Mouse (Mus musculus) mature B cell (primary cell): Measurements from ENCODE around the gene Gm45521.

Experiments used
- in situ Hi-C: fragments of 300-500 bp; cut with MboI; formaldehyde crosslinking; loops from 2 replicates; pipeline ENCODE4 v1.14.3; 2019

The Gm45521 gene

DNA sequence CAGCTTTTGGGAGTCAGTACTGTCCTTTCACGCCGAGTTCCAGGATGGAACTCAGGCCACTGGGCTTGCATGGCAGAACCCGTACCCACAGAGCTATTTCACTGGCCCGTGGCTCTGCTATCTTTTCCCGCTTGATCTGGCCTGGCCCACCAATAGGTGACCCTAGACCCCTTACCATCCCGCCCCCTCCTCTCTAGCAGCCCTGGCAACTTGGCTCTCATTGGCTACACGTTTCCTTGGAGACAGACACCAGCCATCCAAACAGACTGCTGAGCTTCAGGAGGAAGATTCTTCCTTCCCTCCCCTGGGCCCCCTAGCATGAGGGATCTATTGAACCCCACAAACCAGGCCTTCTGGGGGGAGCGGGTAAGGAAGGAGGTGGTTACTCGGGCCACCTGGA lies at the start of gene Gm45521:
Gene Gm45521 (plus strand): TSS at position 240 of the 400 bp plus-strand sequence.
- in situ Hi-C loops, result no loop called here

DNA sequence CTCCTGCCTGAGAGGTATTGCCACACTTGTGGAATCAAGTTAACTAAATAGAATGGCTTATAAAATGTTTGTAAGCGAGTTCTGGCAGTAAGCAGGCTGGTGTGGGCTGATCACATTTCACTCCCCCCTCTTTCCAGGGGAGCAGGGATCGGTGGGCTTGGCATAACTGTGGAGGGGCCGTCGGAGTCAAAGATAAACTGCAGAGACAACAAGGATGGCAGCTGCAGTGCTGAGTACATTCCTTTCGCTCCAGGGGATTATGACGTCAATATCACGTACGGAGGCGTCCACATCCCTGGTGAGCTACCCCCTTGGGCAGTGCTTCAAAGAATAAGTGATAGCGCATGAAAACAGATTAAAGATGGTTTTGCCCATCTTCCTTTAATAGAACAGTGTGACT lies 47.6 kb upstream of the Gm45521 start:
- in situ Hi-C loops, result no loop called here

DNA sequence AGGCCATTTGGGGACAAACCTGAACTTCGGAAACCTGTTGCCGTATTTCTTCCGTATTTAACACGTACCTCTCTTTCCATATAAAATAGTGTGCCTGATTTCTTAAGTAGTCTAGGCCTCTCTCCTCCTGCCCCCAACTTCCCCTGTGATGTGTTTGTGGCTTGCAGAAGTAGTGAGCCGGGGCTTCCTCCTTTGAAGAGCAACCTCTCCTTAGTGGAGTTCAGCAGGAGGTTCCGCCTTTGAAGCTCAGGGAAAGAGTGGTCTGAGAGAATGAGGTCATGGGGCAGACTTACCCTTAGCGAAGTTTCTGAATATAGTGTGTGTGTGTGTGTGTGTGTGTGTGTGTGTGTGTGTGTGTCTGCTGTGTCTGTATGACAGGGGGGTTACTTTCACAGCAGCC lies 43.2 kb upstream of the Gm45521 start:
- in situ Hi-C loops, result no loop called here

GRCm38 (mm10) chr14:7914461-7914860 lies 42.6 kb upstream of the Gm45521 start:
- in situ Hi-C loops, result no loop called here

DNA sequence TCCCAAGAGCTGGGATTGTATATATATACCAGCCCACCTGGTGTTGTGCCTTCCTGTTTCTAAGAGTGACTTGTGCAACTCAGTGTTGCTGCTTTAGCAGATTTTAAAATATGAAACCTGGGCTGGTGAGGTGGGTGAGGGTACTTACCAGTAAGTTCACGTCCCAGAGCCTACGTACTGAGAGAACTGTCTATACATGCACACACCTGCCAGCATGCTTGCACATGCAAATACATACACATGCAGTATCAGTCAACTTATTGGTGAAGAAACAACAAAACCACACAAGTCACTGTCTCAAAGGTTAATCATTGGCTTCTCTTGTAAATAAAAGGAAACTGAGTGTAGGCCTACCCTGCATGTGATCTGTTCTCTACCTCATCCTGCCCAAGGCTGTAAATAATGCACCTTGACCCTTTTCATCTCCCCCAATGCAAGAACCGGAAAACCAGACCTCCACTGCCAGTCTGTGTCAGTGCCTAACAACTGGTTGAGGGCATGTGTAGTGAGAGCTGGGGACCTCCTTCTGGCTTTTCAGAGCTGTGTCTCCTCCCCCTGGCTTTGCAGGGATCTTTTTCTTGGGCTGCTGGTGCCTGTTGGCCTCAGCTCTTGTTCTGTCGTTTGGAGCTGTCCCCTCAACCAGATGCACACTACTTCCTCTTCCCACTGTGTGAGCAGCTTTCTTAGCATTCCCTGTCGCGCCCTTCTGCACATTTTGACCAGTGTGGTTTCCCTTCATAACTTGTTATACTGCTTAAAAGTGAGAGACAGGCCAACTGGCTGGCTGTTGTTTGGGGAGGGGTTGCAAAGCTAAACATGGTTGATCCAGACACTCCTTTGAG lies 38.7 kb upstream of the Gm45521 start:
- in situ Hi-C loops, result no loop called here

GRCm38 (mm10) chr14:7919309-7919708 lies 37.8 kb upstream of the Gm45521 start:
- in situ Hi-C loops, result no loop called here

DNA sequence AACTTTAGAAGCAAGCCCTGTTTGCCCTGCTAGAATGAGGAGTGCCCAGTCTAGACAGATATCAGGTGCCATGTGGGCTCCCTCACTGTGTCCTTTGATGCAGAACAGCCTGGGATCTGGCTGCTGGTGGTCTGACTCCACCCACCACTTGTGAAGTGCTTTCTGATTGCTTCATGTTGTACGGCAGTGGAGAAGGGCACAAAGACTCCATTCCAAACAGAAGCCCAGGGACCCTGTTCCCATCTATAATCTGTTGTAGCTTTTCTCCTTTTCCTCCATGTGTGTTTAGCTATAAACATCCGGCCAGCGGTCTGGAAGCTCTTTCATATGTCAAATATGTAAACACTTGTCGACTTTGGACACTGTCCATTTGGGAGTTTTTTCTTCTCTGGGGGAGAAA lies 37.2 kb upstream of the Gm45521 start:
- in situ Hi-C loops, result no loop called here

DNA sequence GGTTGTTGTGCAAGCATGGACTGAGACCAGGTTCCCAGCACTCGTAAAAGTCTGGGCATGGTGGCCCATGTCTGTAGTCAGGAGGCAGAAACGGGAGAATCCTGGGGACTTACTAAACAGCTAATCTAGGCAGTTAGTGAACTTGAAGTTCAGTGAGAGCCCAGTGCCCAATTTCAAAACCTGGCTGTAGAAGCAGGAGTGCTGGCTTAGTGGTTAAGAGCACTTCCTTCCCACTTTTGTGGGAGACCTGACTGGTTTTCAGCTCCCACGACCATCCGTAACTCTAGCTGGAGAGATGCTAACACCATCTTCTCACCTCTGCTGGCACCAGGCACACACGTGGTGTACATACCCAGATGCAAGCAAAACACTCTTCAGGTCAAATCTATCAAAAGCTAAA lies 35.6 kb upstream of the Gm45521 start:
- in situ Hi-C loops, result no loop called here

DNA sequence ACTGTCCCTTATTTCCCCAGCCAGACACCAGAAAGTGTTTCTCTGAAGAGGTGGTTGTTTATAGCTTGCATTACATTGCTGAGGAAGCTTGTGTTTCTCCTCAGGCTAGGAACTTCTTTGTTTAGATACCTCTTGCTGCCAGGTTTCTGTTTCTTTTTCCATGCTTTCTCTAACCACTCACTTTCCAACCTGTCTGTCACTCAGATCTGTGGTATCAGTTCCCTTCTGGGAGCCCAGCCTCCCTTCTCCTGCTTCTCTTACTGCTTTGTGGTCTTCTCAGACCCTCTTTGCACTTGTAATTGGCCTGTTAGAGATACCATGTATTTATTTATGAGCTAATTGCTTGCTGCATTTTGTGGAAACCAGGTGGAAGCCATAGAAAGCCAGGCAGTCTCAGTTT lies 33.5 kb upstream of the Gm45521 start:
- in situ Hi-C loops, result no loop called here

- in situ Hi-C loops, result no loop called here
Observed at GRCm38 (mm10) chr14:7928362-7928761, 28.7 kb upstream of the Gm45521 start.

GRCm38 (mm10) chr14:7929029-7929428 lies 28.1 kb upstream of the Gm45521 start:
- in situ Hi-C loops, result no loop called here

- in situ Hi-C loops, result no loop called here
Observed at GRCm38 (mm10) chr14:7932151-7932550, 24.9 kb upstream of the Gm45521 start.

DNA sequence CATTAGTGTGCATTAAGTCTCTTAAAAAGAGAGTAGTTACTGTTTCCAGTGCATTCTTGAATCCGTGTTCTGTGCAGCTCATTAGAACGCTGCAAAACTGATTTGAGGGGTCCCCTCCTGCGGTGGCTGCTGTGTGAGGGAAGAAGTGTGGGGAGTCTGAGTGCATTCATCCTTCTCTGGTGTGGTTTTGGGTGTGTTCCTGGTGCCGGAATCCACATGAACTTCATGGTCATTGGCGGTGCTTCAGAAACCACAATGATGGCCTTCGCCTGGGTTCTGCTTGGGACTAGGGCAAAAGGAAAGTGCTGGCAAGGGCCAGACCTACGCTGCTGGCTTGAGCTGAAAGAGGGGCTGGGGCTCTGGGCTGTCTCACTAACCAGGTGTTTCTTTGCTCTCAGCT lies 22.9 kb upstream of the Gm45521 start:
- in situ Hi-C loops, result no loop called here

GRCm38 (mm10) chr14:7937052-7937630 lies 19.9 kb upstream of the Gm45521 start:
- in situ Hi-C loops, result no loop called here

- in situ Hi-C loops, result no loop called here
Observed at GRCm38 (mm10) chr14:7938809-7939784, 18.0 kb upstream of the Gm45521 start.

DNA sequence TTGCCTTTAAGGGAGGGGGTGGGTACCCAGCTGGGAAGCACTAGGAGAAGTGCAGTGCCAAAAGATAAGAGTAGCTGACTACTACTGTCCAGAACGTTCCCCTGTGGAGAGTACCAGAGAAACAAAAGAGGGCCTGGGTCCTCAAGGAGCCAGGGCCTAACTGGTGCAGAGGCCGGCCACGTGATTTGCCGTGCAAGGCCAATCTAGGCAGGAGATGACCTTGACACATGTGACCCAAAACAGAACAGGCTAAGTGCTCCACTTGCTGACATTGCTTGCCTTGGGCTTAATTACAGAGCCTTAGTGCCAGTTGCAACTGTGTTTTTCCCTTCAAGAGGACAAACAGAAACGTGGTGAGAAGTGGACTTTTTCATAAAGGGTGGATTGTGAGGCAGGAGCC lies 15.7 kb upstream of the Gm45521 start:
- in situ Hi-C loops, result no loop called here

DNA sequence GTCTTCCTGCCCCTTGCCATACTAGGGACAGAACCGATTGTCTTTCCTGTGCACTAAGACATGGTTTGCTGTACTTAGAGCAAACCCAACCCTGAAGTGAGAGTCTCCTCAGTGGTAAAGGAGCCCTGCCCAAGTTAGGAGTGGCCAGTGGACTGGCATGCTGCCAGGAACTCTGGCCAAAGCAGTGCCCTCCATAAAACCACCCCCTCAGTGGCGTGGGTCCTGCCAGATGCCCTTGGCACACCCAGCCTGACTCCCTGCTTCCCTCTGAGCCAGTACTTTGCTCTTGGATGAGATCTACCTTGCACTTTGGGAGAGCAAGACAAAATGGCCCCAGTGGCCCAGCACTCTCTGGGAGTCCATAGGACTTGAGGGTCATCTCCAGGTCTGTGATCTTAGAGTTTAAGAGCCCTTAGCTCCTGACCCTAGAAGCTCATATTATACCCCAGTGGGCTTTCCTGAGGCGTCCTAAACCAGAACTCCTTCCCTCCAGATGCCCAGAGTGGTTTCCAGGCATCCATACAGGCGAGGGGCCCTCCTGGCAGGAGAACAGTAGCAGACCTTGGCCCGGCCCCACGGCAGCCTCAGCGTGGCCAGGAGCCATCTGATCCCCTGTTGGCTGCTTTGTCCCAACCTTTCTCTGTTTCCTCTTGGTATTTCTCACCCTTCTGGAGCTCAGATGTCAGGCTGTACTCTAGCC lies 13.8 kb upstream of the Gm45521 start:
- in situ Hi-C loops, result no loop called here

- in situ Hi-C loops, result no loop called here
Observed at GRCm38 (mm10) chr14:7943801-7944135, 13.3 kb upstream of the Gm45521 start.

GRCm38 (mm10) chr14:7944349-7945039 lies 12.6 kb upstream of the Gm45521 start:
- in situ Hi-C loops, result no loop called here

- in situ Hi-C loops, result no loop called here
Observed at GRCm38 (mm10) chr14:7945261-7945660, 11.8 kb upstream of the Gm45521 start.

DNA sequence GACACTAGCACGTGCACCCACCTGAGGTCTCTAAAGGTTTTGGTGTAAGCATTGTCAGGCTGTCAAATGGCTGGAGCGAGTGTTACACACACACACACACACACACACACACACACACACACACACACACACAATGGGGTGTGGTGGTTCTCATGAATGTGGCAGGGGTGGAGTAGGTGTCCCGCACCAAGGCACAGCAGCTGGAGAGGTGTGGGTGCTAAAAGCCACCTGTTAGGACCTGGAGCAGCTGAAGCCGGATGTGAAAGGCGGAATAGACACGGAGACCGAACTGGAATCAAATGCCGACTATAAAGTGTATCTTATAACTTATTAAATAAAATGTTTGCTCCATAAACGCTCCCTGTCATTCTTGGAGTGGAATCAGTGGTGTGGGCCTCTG lies 5.9 kb upstream of the Gm45521 start:
- in situ Hi-C loops, result no loop called here
